Mouse (Mus musculus) embryonic facial prominence, embryonic 10.5 days (tissue): ENCODE data around the gene Ndufaf3. TPM values are rescaled to one million over a fixed set of nuclear protein-coding genes. Genes with fewer than 3 reads are reported as not detected.
A peak's percentile ranks its signal among the peaks of the same experiment; 100 is the strongest.

ENCODE experiments used
- DNase-seq: peaks from one replicate; pipeline ENCODE4 v3.0.0-alpha.2; 2017; ENCODE audit warnings: low spot score
- H3K27ac ChIP-seq: fragments of 300-500 bp; sonication (generic); replicated peaks from 2 replicates; pipeline ENCODE4 v1.5.1; 2016; ENCODE audit warnings: mild to moderate bottlenecking
- H3K27me3 ChIP-seq: fragments of 300-500 bp; sonication (generic); replicated peaks from 2 replicates; pipeline ENCODE4 v1.6.1; 2016; ENCODE audit warnings: low read depth, mild to moderate bottlenecking; ENCODE audit not compliant: poor library complexity, severe bottlenecking
- H3K36me3 ChIP-seq: fragments of 300-500 bp; sonication (generic); replicated peaks from 2 replicates; pipeline ENCODE4 v1.6.1; 2016; ENCODE audit warnings: mild to moderate bottlenecking, moderate library complexity
- H3K4me1 ChIP-seq: fragments of 300-500 bp; sonication (generic); 2 replicates; pipeline ENCODE4 v1.6.1; 2016
- H3K4me3 ChIP-seq: fragments of 300-500 bp; sonication (generic); 2 replicates; pipeline ENCODE4 v1.5.1; 2016; ENCODE audit warnings: mild to moderate bottlenecking, moderate library complexity
- H3K9me3 ChIP-seq: fragments of 300-500 bp; sonication (generic); 2 replicates; pipeline ENCODE4 v1.6.1; 2016; ENCODE audit warnings: mild to moderate bottlenecking
- WGBS: fragments of 180-500 bp; shearing (Covaris S2); methylation state at CpG from one replicate; pipeline ENCODE4 v1.1.7; 2016; 5-methylcytosine and 5-hydroxymethylcytosine counted together
- polyA plus RNA-seq: library from polyadenylated mRNA; unstranded; fragments of >200 nt; fragmentation: Nextera tagmentation; extraction: Ambion mirVana; gene quantifications from 2 replicates; pipeline ENCODE4 v1.2.1, GENCODE M21; 2016

Gene Ndufaf3
- polyA plus RNA-seq, 1 experiment from 2014 or later: 42.4 TPM

- Histone ChIP-seq H3K4me3 (peak overlapping the region; percentile 71), H3K4me1 (peaks cover 48% of the 10 kb centered on the region), H3K9me3 (no peaks in the 10 kb centered on the region), H3K27ac (peak overlapping the region; percentile 98), H3K36me3 (peaks cover 43% of the 10 kb centered on the region), H3K27me3 (no peaks in the 10 kb centered on the region)
- DNase-seq: no peak
- 67% methylated on average over 5 of the region's 5 CpGs for WGBS
Measured at GRCm38 (mm10) chr9:108579344-108579690, 12.1 kb upstream of the Ndufaf3 start.

DNA sequence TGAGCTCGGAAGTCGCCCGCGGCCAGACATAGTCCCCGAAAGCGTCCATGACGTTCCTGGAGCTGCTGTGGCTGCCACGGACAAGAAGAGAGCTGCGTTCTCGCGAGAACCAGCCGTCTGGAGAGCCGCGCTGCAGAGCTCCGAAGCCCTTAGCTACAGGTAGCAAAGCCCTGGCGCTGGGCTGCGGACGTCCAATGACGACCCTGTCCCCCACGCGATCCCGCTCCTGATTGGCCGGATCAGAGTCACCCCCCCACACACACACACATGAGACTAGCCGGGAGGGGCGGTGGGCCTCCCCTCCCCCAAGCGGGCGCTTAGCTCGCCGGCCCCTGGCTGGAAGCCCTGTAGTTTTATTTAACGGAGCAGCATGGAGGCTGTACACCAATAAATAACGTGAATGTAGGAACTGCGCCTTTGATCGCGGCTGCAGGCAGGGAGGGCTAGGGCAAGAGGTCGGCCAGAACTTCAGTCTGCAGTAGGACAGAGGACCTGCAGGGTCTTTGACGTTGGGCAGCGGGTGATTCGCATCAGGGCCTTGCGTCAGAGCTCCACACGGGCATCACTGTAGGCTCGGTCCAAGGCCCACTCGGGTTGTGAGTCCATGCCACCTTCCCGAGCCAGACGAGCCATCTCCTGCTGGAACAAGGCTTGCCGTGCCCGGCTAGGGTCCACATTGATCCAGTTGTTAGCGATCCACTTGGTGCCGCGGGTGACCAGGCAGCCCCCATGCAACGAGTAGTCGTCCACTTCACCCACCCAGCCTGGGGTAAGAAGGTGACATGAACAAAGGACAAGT lies 11.5 kb upstream of the Ndufaf3 start, which contains the start of gene Wdr6:
TSS of gene Wdr6 (minus strand) at position 195 of the 799 bp plus-strand sequence.
- Histone ChIP-seq H3K9me3 (no peaks in the 10 kb centered on the region), H3K4me3 (peak within 1 kb of the TSS; percentile 71), H3K27ac (peak within 1 kb of the TSS; percentile 98), H3K36me3 (peaks cover 49% of the 10 kb centered on the region), H3K4me1 (peaks cover 53% of the 10 kb centered on the region), H3K27me3 (no peaks in the 10 kb centered on the region)
- WGBS: 5% methylated on average over 51 of the region's 51 CpGs
- peak; percentile 99 for DNase-seq

- H3K4me1 ChIP-seq: peaks cover 59% of the 10 kb centered on the region
- WGBS: under 1% methylated on average over 24 of the region's 24 CpGs
- peak overlapping the region; percentile 98 for H3K27ac ChIP-seq
Measured at GRCm38 (mm10) chr9:108577934-108578544, 10.8 kb upstream of the Ndufaf3 start.

GRCm38 (mm10) chr9:108577025-108577424 lies 9.8 kb upstream of the Ndufaf3 start:
- no peak for DNase-seq
- H3K36me3 ChIP-seq: peaks cover 63% of the 10 kb centered on the region
- peaks cover 61% of the 10 kb centered on the region for H3K4me1 ChIP-seq
- WGBS: 70% methylated on average over 6 of the region's 6 CpGs
- peak overlapping the region; percentile 98 for H3K27ac ChIP-seq
- H3K4me3 ChIP-seq: peak overlapping the region; percentile 71
- no peaks in the 10 kb centered on the region for H3K27me3 ChIP-seq
- H3K9me3 ChIP-seq: no peaks in the 10 kb centered on the region

More at GRCm38 (mm10) chr9:108577934-108578544, 10.8 kb upstream of the Ndufaf3 start:
- H3K4me3 ChIP-seq: peak overlapping the region; percentile 71
- H3K9me3 ChIP-seq: no peaks in the 10 kb centered on the region
- DNase-seq: no peak
- no peaks in the 10 kb centered on the region for H3K27me3 ChIP-seq
- peaks cover 56% of the 10 kb centered on the region for H3K36me3 ChIP-seq

DNA sequence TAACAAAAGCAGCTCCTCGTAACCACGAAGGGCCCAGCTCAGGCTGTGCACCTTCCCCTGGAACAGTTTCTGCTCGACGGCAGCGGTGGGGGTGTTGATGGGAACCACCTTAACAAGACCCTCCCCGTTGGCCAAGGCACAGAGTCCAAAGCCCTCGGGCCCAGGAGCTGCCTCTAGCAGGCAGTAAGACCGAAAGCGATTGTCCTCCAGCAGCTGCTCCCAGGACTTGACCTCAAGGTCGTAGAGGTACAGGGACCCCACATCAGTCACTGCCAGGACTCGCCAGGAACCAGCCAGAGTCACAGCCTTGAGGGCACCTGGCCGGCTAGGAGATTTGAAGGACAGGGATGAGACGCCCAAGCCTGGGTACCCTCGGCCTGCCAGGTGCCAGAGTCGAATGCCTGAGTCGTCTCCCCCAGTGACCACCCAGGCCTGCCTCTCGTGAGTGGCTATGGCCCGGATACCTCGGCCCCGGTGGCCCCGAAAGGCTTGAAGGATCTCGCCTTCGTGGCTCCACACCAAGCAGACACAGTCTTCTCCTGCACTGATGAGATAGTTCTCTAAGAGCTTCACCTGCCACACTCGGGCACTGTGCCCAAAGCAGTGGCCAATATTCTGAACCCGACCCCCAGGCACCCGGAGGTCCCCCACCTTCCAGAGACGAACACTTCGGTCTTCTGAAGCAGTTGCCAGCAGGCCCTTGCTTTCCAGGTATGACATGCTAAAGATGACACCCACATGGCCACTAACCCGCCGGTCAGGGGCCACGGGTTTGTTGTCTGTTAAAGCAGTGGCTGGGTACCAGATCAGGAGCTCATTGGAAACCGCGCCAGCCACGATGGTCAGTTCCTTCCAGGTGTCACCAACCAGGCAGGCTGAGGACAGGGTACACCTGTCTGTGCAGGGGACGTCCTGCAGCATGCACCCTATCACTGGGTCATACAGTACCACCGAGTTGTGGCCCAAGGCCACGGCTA lies 8.4 kb upstream of the Ndufaf3 start:
- peaks cover 66% of the 10 kb centered on the region for H3K4me1 ChIP-seq
- H3K9me3 ChIP-seq: no peaks in the 10 kb centered on the region
- no peak for DNase-seq
- WGBS: 91% methylated on average over 37 of the region's 37 CpGs
- H3K27ac ChIP-seq: no peak overlapping the region
- H3K27me3 ChIP-seq: no peaks in the 10 kb centered on the region
- peaks cover 67% of the 10 kb centered on the region for H3K36me3 ChIP-seq
- peak overlapping the region; percentile 71; the same call in 1 of the 2 replicates for H3K4me3 ChIP-seq

DNA sequence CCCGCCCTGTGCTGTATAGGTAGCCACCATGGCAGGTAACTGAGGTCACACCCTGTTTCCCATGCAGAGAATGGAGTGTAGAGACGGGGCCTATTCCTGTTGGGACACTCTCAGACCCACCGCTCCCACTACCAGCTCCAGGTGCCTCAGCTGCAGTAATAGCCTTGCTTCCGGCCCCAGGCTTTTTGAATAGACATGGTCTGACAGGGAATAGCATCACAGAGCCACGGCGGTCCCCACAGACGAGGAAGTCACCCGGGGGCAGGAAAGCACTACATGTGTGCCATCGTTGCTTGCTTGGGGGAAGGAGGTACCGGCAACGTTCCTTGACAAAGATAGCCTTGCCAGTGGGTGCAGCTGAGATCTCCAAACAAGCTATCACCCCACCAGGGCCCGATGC lies 7.7 kb upstream of the Ndufaf3 start:
- peaks cover 67% of the 10 kb centered on the region for H3K36me3 ChIP-seq
- H3K4me3 ChIP-seq: peak overlapping the region; percentile 71; the same call in 1 of the 2 replicates
- peaks cover 73% of the 10 kb centered on the region for H3K4me1 ChIP-seq
- no peaks in the 10 kb centered on the region for H3K27me3 ChIP-seq
- 88% methylated on average over 12 of the region's 12 CpGs for whole genome bisulfite sequencing
- DNase-seq: peak; percentile 8
- no peak overlapping the region for H3K27ac ChIP-seq
- no peaks in the 10 kb centered on the region for H3K9me3 ChIP-seq

- H3K36me3 ChIP-seq: peaks cover 67% of the 10 kb centered on the region
- H3K4me1 ChIP-seq: peaks cover 72% of the 10 kb centered on the region
- H3K27ac ChIP-seq: no peak overlapping the region
Measured at GRCm38 (mm10) chr9:108573774-108574690, 6.8 kb upstream of the Ndufaf3 start.

DNA sequence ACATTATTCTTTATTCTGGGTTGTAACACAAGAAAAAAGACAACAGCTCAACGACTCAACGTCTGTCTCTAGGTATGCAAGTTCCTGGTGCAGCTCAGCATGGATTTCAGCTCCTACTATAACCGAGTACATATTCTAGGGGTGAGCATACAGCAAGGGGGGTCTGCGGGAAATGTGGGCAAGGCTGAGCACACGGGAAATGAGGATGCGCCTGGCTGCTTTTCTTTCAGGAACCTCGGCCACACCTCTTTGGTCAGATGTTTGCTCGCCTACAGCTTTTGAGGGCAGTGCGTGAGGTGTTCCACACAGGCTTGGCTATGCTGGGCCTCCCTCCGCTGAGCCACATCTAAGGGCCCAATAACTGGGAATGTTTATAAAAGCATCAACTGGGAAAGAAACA lies 5.1 kb upstream of the Ndufaf3 start:
- H3K27ac ChIP-seq: no peak overlapping the region
- peaks cover 67% of the 10 kb centered on the region for H3K36me3 ChIP-seq
- H3K4me1 ChIP-seq: peaks cover 79% of the 10 kb centered on the region
- no peaks in the 10 kb centered on the region for H3K9me3 ChIP-seq
- no peaks in the 10 kb centered on the region for H3K27me3 ChIP-seq
- H3K4me3 ChIP-seq: no peak overlapping the region
- 88% methylated on average over 10 of the region's 10 CpGs for WGBS
- no peak for DNase-seq

More at GRCm38 (mm10) chr9:108573774-108574690, 6.8 kb upstream of the Ndufaf3 start:
- Histone ChIP-seq H3K9me3 (no peaks in the 10 kb centered on the region), H3K4me3 (peak overlapping the region; percentile 71; the same call in 1 of the 2 replicates), H3K27me3 (no peaks in the 10 kb centered on the region)
- 50% methylated on average over 26 of the region's 26 CpGs for WGBS
- DNase-seq: peak; percentile 85

- H3K27me3 ChIP-seq: no peaks in the 10 kb centered on the region
- WGBS: 94% methylated on average over 16 of the region's 16 CpGs
- H3K27ac ChIP-seq: no peak overlapping the region
- H3K9me3 ChIP-seq: no peaks in the 10 kb centered on the region
- peaks cover 79% of the 10 kb centered on the region for H3K4me1 ChIP-seq
- DNase-seq: no peak
- peaks cover 61% of the 10 kb centered on the region for H3K36me3 ChIP-seq
- H3K4me3 ChIP-seq: peak overlapping the region; percentile 69; the same call in 1 of the 2 replicates
Measured at GRCm38 (mm10) chr9:108571401-108571973, 4.3 kb upstream of the Ndufaf3 start.

GRCm38 (mm10) chr9:108570207-108570896 lies 3.1 kb upstream of the Ndufaf3 start:
- 2% methylated on average over 40 of the region's 40 CpGs for WGBS
- Histone ChIP-seq H3K27ac (peak overlapping the region; percentile 84), H3K36me3 (peaks cover 61% of the 10 kb centered on the region), H3K4me3 (peak overlapping the region; percentile 69), H3K4me1 (peaks cover 77% of the 10 kb centered on the region), H3K27me3 (no peaks in the 10 kb centered on the region), H3K9me3 (no peaks in the 10 kb centered on the region)
- DNase-seq: peak; percentile 83
